16 mouse cellular contexts compared by ENCODE assay signal in the genomic region with DNA sequence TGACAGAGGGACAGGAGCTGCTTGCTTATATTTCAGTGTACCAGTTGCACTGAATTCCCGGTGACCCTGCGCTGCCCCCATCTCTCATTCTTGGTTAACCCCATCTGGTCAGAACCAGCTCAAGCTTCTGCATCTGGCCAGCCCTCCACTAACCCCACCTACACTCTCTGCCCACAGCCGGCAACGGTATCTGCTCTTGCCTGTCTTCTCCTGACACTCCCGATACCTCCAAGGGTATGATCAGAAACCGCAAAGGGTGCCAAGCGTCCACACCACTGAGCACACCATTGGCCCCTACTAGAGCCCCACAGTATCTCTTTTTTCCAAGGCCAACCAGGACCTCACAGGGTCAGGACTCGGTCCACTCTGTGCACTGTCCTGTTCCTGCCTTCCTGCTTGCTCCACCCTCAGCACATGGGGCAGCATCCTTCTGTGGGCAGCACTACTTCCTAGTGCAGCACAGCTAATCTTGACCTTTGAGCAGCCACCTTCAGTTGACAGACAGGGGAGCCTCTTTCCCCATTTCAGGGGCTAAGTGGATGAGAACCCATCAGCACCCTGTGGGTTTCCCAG. TPM values are rescaled to one million over a fixed set of nuclear protein-coding genes. Genes with fewer than 3 reads are reported as not detected.
DNase-seq lines count a peak whose midpoint lies in the region; ATAC-seq lines count a peak whose summit lies in the region.
"Had no signal": no experiment of that assay in that cellular context is flagged by ENCODE, and none has a peak within 500 bp of the region (broad histone marks: within the 10 kb centered on the region; RNA-seq: fewer than 3 reads in every experiment).

No protein-coding gene starts in this region.

- H3K9ac ChIP-seq in lung, embryonic 15.5 days, result no peak overlapping the region
- no peak overlapping the region for H3K9ac ChIP-seq in stomach, embryonic 15.5 days
- H3K9ac ChIP-seq: hindbrain, embryonic 15.5 days; lung, embryonic 14.5 days; midbrain, embryonic 12.5 days; neural tube, embryonic 13.5 days had no signal

- no peaks in the 10 kb centered on the region for H3K4me1 ChIP-seq in lung, embryonic 15.5 days
- peaks cover 22% of the 10 kb centered on the region for H3K4me1 ChIP-seq in embryonic facial prominence, embryonic 10.5 days
- H3K4me1 ChIP-seq in stomach, embryonic 15.5 days, result peaks cover 2% of the 10 kb centered on the region; the same call in 1 of the 2 replicates
- H3K4me1 ChIP-seq: hindbrain, embryonic 15.5 days; neural tube, embryonic 13.5 days had no signal

- intact Hi-C loops in left cerebral cortex, postnatal 4 days (cut with DNase I), result no loop called here

- H3K9me3 ChIP-seq in lung, embryonic 15.5 days, result no peaks in the 10 kb centered on the region
- H3K9me3 ChIP-seq in embryonic facial prominence, embryonic 10.5 days, result no peaks in the 10 kb centered on the region
- no peaks in the 10 kb centered on the region for H3K9me3 ChIP-seq in stomach, embryonic 15.5 days
- H3K9me3 ChIP-seq: hindbrain, embryonic 15.5 days; midbrain, embryonic 12.5 days; neural tube, embryonic 13.5 days had no signal

- ATAC-seq in lung, embryonic 15.5 days (ENCODE audit: borderline replicate concordance, extremely low read depth, low FRiP score, low TSS enrichment), result 0 out of 2 replicates have a peak, but pooled peaks have one; percentile 12
- peak; percentile 67 for ATAC-seq in stomach, embryonic 15.5 days (ENCODE audit: insufficient read depth, low FRiP score, low read depth)
- no peak for ATAC-seq in monocyte, adult 5-6 weeks (replicated peaks; ENCODE audit: insufficient number of reproducible peaks, low FRiP score, low TSS enrichment, poor library complexity, severe bottlenecking)

- no peak overlapping the region for H3K4me3 ChIP-seq in lung, embryonic 15.5 days
- H3K4me3 ChIP-seq in embryonic facial prominence, embryonic 10.5 days, result no peak overlapping the region
- H3K4me3 ChIP-seq in stomach, embryonic 15.5 days (replicated peaks), result no peak overlapping the region
- H3K4me3 ChIP-seq: heart, adult 2 months; hindbrain, embryonic 15.5 days; midbrain, embryonic 12.5 days; neural tube, embryonic 13.5 days had no signal

- no peak overlapping the region for H3K27ac ChIP-seq in lung, embryonic 15.5 days
- H3K27ac ChIP-seq in embryonic facial prominence, embryonic 10.5 days (replicated peaks), result peak overlapping the region; percentile 21; the same call in 1 of the 2 replicates
- H3K27ac ChIP-seq in stomach, embryonic 15.5 days, result no peak overlapping the region
- H3K27ac ChIP-seq: heart, adult 2 months; hindbrain, embryonic 15.5 days; midbrain, embryonic 12.5 days; neural tube, embryonic 13.5 days had no signal

- H3K36me3 ChIP-seq in lung, embryonic 15.5 days, result no peaks in the 10 kb centered on the region
- no peaks in the 10 kb centered on the region for H3K36me3 ChIP-seq in embryonic facial prominence, embryonic 10.5 days (replicated peaks)
- no peaks in the 10 kb centered on the region for H3K36me3 ChIP-seq in stomach, embryonic 15.5 days
- H3K36me3 ChIP-seq: hindbrain, embryonic 15.5 days; midbrain, embryonic 12.5 days; neural tube, embryonic 13.5 days had no signal

- no peak for DNase-seq in lung, postnatal 14 days
- no peak for DNase-seq in embryonic facial prominence, embryonic 10.5 days (ENCODE audit: low spot score)
- DNase-seq in liver, result peak; percentile 80
- DNase-seq in gastrocnemius, postnatal 25 days, result no peak
- no peak for DNase-seq in left cerebral cortex, postnatal 4 days
- DNase-seq: adrenal gland, postnatal 36 days; heart, adult 2 months; kidney, postnatal 36 days; lung, embryonic 14.5 days had no signal

- WGBS in lung, embryonic 15.5 days, result 46% methylated on average over 8 of the region's 8 CpGs
- 78% methylated on average over 8 of the region's 8 CpGs for WGBS in embryonic facial prominence, embryonic 10.5 days
- 53% methylated on average over 8 of the region's 8 CpGs for WGBS in stomach, embryonic 15.5 days

- H3K27me3 ChIP-seq in lung, embryonic 15.5 days, result no peaks in the 10 kb centered on the region
- no peaks in the 10 kb centered on the region; the same call in 1 of the 2 replicates for H3K27me3 ChIP-seq in embryonic facial prominence, embryonic 10.5 days (replicated peaks; ENCODE audit: low read depth, poor library complexity, severe bottlenecking)
- H3K27me3 ChIP-seq in stomach, embryonic 15.5 days (replicated peaks), result no peaks in the 10 kb centered on the region
- H3K27me3 ChIP-seq: hindbrain, embryonic 15.5 days; midbrain, embryonic 12.5 days; neural tube, embryonic 13.5 days had no signal

- H3K4me2 ChIP-seq in lung, embryonic 15.5 days, result no peak overlapping the region
- H3K4me2 ChIP-seq in stomach, embryonic 15.5 days, result no peak overlapping the region
- H3K4me2 ChIP-seq: hindbrain, embryonic 15.5 days; lung, embryonic 14.5 days; midbrain, embryonic 12.5 days; neural tube, embryonic 13.5 days had no signal

RNA-seq across cellular contexts. Expression of a gene that starts 18.8 kb away (rescaled TPM):
- polyA plus RNA-seq in lung, embryonic 15.5 days (2015; fragmentation: Nextera tagmentation; extraction: Ambion mirVana), result 5.4 and 5.7 TPM in 2 replicates
- polyA plus RNA-seq in embryonic facial prominence, embryonic 10.5 days (2016; fragmentation: Nextera tagmentation; extraction: Ambion mirVana), result 2.2 and 3.0 TPM in 2 replicates
- 1.7 and 2.8 TPM in 2 replicates for polyA plus RNA-seq in stomach, embryonic 15.5 days (2015; fragmentation: Nextera tagmentation; extraction: Ambion mirVana)
- 1 to 10 TPM; 3.3 to 4.2 TPM for total RNA-seq in gastrocnemius, postnatal 25 days (2021)
- total RNA-seq in left cerebral cortex, postnatal 4 days (2021), result 1 to 10 TPM; 6.3 to 9.4 TPM
- total RNA-seq in monocyte, adult 5-6 weeks (2017), result 10.2 to 46.5 TPM (median 13.9 TPM) in 3 replicates

RNA-seq across cellular contexts. Expression of a gene that starts 27.7 kb away (rescaled TPM):
- 0.39 and 0.72 TPM in 2 replicates for polyA plus RNA-seq in lung, embryonic 15.5 days (2015; fragmentation: Nextera tagmentation; extraction: Ambion mirVana)
- not detected in 2 replicates for polyA plus RNA-seq in embryonic facial prominence, embryonic 10.5 days (2016; fragmentation: Nextera tagmentation; extraction: Ambion mirVana)
- 0.58 TPM in 1 of 2 replicates, not detected in the other for polyA plus RNA-seq in stomach, embryonic 15.5 days (2015; fragmentation: Nextera tagmentation; extraction: Ambion mirVana)
- 1 to 10 TPM; 4.0 to 5.6 TPM for total RNA-seq in gastrocnemius, postnatal 25 days (2021)
- 1 to 10 TPM in 1 of 2 experiments, not detected in 1; 5.0 TPM for total RNA-seq in left cerebral cortex, postnatal 4 days (2021)
- 242 to 452 TPM (median 290 TPM) in 3 replicates for total RNA-seq in monocyte, adult 5-6 weeks (2017)
- polyA plus RNA-seq: heart, adult 2 months; lung, embryonic 14.5 days; midbrain, embryonic 12.5 days; stomach, embryonic 14.5 days had no signal

RNA-seq across cellular contexts. Expression of a gene that starts 33.1 kb away (rescaled TPM):
- 272 and 299 TPM in 2 replicates for polyA plus RNA-seq in lung, embryonic 15.5 days (2015; fragmentation: Nextera tagmentation; extraction: Ambion mirVana)
- 151 and 158 TPM in 2 replicates for polyA plus RNA-seq in embryonic facial prominence, embryonic 10.5 days (2016; fragmentation: Nextera tagmentation; extraction: Ambion mirVana)
- 308 and 323 TPM in 2 replicates for polyA plus RNA-seq in stomach, embryonic 15.5 days (2015; fragmentation: Nextera tagmentation; extraction: Ambion mirVana)
- total RNA-seq in gastrocnemius, postnatal 25 days (2021), result 100 to 1,000 TPM; 317 to 434 TPM
- total RNA-seq in left cerebral cortex, postnatal 4 days (2021), result 100 to 1,000 TPM; 133 to 157 TPM
- total RNA-seq in monocyte, adult 5-6 weeks (2017), result 304 to 518 TPM (median 326 TPM) in 3 replicates

RNA-seq across cellular contexts. Expression of a gene that starts 51.4 kb away (rescaled TPM):
- not detected in 2 replicates for polyA plus RNA-seq in lung, embryonic 15.5 days (2015; fragmentation: Nextera tagmentation; extraction: Ambion mirVana)
- polyA plus RNA-seq in embryonic facial prominence, embryonic 10.5 days (2016; fragmentation: Nextera tagmentation; extraction: Ambion mirVana), result not detected in 2 replicates
- polyA plus RNA-seq in stomach, embryonic 15.5 days (2015; fragmentation: Nextera tagmentation; extraction: Ambion mirVana), result not detected in 2 replicates
- total RNA-seq in gastrocnemius, postnatal 25 days (2021), result not detected
- not detected for total RNA-seq in left cerebral cortex, postnatal 4 days (2021)
- total RNA-seq in monocyte, adult 5-6 weeks (2017), result not detected in 3 replicates
- total RNA-seq: adrenal gland, postnatal 36 days; heart, adult 2 months had no signal
- polyA plus RNA-seq: heart, adult 2 months; hindbrain, embryonic 15.5 days; lung, embryonic 14.5 days; midbrain, embryonic 12.5 days; neural tube, embryonic 13.5 days; stomach, embryonic 14.5 days had no signal

RNA-seq across cellular contexts. Expression of a gene that starts 57.8 kb away (rescaled TPM):
- polyA plus RNA-seq in lung, embryonic 15.5 days (2015; fragmentation: Nextera tagmentation; extraction: Ambion mirVana), result not detected in 2 replicates
- not detected in 2 replicates for polyA plus RNA-seq in embryonic facial prominence, embryonic 10.5 days (2016; fragmentation: Nextera tagmentation; extraction: Ambion mirVana)
- not detected in 2 replicates for polyA plus RNA-seq in stomach, embryonic 15.5 days (2015; fragmentation: Nextera tagmentation; extraction: Ambion mirVana)
- total RNA-seq in gastrocnemius, postnatal 25 days (2021), result not detected
- total RNA-seq in left cerebral cortex, postnatal 4 days (2021), result not detected
- total RNA-seq in monocyte, adult 5-6 weeks (2017), result not detected in 3 replicates
- total RNA-seq: adrenal gland, postnatal 36 days; heart, adult 2 months had no signal
- polyA plus RNA-seq: heart, adult 2 months; hindbrain, embryonic 15.5 days; lung, embryonic 14.5 days; midbrain, embryonic 12.5 days; neural tube, embryonic 13.5 days; stomach, embryonic 14.5 days had no signal

Comparison
In these comparisons a context has a peak if more than half of its experiments do, and no peak if none do; other contexts are left out.
1. RNA of a gene that starts 27.7 kb away (total RNA-seq): 242 to 452 TPM in monocyte, adult 5-6 weeks; 4.0 to 5.6 TPM in gastrocnemius, postnatal 25 days and 5.0 TPM in left cerebral cortex, postnatal 4 days; every median in the first group is over 10 times any median in the second.